9 mouse cellular contexts compared by ENCODE assay signal in the genomic region with DNA sequence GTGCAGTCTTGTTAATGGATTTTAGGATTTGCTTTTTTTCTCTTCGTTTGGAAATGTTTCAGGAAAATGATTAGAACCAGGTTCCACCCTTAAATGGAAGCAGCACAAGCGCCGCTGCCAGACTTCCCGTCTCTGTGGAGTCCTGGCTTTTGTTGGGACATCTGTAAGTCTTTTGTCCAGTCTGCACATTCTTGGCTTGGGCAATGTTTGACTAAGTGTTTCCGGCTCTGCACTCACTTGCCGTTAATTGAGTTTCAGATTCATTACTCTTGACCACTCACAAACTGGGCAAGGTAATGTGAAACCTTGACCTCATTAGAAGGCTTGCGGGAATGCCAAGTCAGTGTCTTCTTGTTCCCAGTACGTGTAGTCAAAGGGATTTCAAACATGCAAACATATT. TPM values are rescaled to one million over a fixed set of nuclear protein-coding genes. Genes with fewer than 3 reads are reported as not detected.
DNase-seq lines count a peak whose midpoint lies in the region; ATAC-seq lines count a peak whose summit lies in the region.
"Had no signal": no experiment of that assay in that cellular context is flagged by ENCODE, and none has a peak within 500 bp of the region (broad histone marks: within the 10 kb centered on the region; RNA-seq: fewer than 3 reads in every experiment).

No protein-coding gene starts in this region.

- no peaks in the 10 kb centered on the region for H3K9me3 ChIP-seq in heart, embryonic 11.5 days (replicated peaks; ENCODE audit: control insufficient read depth, low read length)
- H3K9me3 ChIP-seq in embryonic facial prominence, embryonic 15.5 days (replicated peaks): no peaks in the 10 kb centered on the region
- H3K9me3 ChIP-seq: neural tube, embryonic 12.5 days had no signal

- no peaks in the 10 kb centered on the region for H3K27me3 ChIP-seq in heart, embryonic 11.5 days (ENCODE audit: control insufficient read depth, insufficient read depth, low read length)
- H3K27me3 ChIP-seq in embryonic facial prominence, embryonic 15.5 days: no peaks in the 10 kb centered on the region
- H3K27me3 ChIP-seq: neural tube, embryonic 12.5 days had no signal

- H3K9ac ChIP-seq in heart, embryonic 11.5 days (ENCODE audit: low read depth, low read length): no peak overlapping the region
- no peak overlapping the region for H3K9ac ChIP-seq in embryonic facial prominence, embryonic 15.5 days
- H3K9ac ChIP-seq: neural tube, embryonic 12.5 days had no signal

- peak; percentile 23 to 44 for DNase-seq in heart, adult 18-20 months
- DNase-seq in kidney, adult 11 months: peak; percentile 88
- DNase-seq in lung, postnatal 14 days: peak; percentile 17
- no peak for DNase-seq in layer of hippocampus, postnatal 10 days (ENCODE audit: low spot score in 2 of 2)
- no peak for DNase-seq in layer of hippocampus, postnatal 14 days (ENCODE audit: low spot score in 2 of 2)
- DNase-seq in frontal cortex, postnatal 10 days (ENCODE audit: low spot score in 2 of 2): no peak

- no peak overlapping the region for H3K4me2 ChIP-seq in heart, embryonic 11.5 days
- peak overlapping the region; percentile 22; the same call in 1 of the 2 replicates for H3K4me2 ChIP-seq in embryonic facial prominence, embryonic 15.5 days (replicated peaks)
- H3K4me2 ChIP-seq: neural tube, embryonic 12.5 days had no signal

- no peak for ATAC-seq in heart, embryonic 11.5 days (replicated peaks; ENCODE audit: insufficient number of reproducible peaks, low FRiP score, low TSS enrichment)
- ATAC-seq in embryonic facial prominence, embryonic 15.5 days (ENCODE audit: insufficient number of reproducible peaks, low FRiP score, low TSS enrichment, low read depth): peak; percentile 78

- 67% methylated on average over 8 of the region's 8 CpGs for WGBS in heart, embryonic 11.5 days (ENCODE audit: insufficient replicate concordance)
- 24% methylated on average over 8 of the region's 8 CpGs for WGBS in embryonic facial prominence, embryonic 15.5 days

- no peak overlapping the region for H3K27ac ChIP-seq in heart, embryonic 11.5 days (ENCODE audit: low read depth, low read length)
- H3K27ac ChIP-seq in embryonic facial prominence, embryonic 15.5 days (replicated peaks): peak overlapping the region; percentile 65
- H3K27ac ChIP-seq: neural tube, embryonic 12.5 days had no signal

- H3K4me3 ChIP-seq in heart, embryonic 11.5 days (ENCODE audit: low read depth, low read length): no peak overlapping the region
- no peak overlapping the region for H3K4me3 ChIP-seq in embryonic facial prominence, embryonic 15.5 days (replicated peaks)
- H3K4me3 ChIP-seq: neural tube, embryonic 12.5 days had no signal

- H3K36me3 ChIP-seq in heart, embryonic 11.5 days (ENCODE audit: control insufficient read depth, insufficient read depth, low read length): peaks cover 8% of the 10 kb centered on the region
- H3K36me3 ChIP-seq in embryonic facial prominence, embryonic 15.5 days: peaks cover 24% of the 10 kb centered on the region

- 0 out of 2 replicates have a peak, but pooled peaks cover 2% of the 10 kb centered on the region for H3K4me1 ChIP-seq in heart, embryonic 11.5 days (ENCODE audit: control insufficient read depth, insufficient read depth, low read length)
- H3K4me1 ChIP-seq in embryonic facial prominence, embryonic 15.5 days: peaks cover 24% of the 10 kb centered on the region
- H3K4me1 ChIP-seq: neural tube, embryonic 12.5 days had no signal

RNA-seq across cellular contexts. Expression of gene Golga5, which starts 29.8 kb away (rescaled TPM):
- 10 to 100 TPM; 25.7 to 28.3 TPM for total RNA-seq in heart, adult 18-20 months (2021)
- polyA plus RNA-seq in heart, embryonic 11.5 days (2014; fragmentation: Nextera tagmentation; extraction: Ambion mirVana): 24.9 and 32.8 TPM in 2 replicates
- polyA plus RNA-seq in embryonic facial prominence, embryonic 15.5 days (2015; fragmentation: Nextera tagmentation; extraction: Ambion mirVana): 38.7 and 40.9 TPM in 2 replicates
- total RNA-seq in layer of hippocampus, postnatal 10 days (2021): 10 to 100 TPM; 22.5 to 25.1 TPM
- 10 to 100 TPM; 21.6 to 22.7 TPM for total RNA-seq in layer of hippocampus, postnatal 14 days (2021)

RNA-seq across cellular contexts. Expression of gene Chga, which starts 56.0 kb away (rescaled TPM):
- total RNA-seq in heart, adult 18-20 months (2021): not detected
- polyA plus RNA-seq in heart, embryonic 11.5 days (2014; fragmentation: Nextera tagmentation; extraction: Ambion mirVana): 0.27 TPM in 1 of 2 replicates, not detected in the other
- polyA plus RNA-seq in embryonic facial prominence, embryonic 15.5 days (2015; fragmentation: Nextera tagmentation; extraction: Ambion mirVana): 8.4 and 8.8 TPM in 2 replicates
- 100 to 1,000 TPM; 150 to 152 TPM for total RNA-seq in layer of hippocampus, postnatal 10 days (2021)
- 100 to 1,000 TPM; 151 to 154 TPM for total RNA-seq in layer of hippocampus, postnatal 14 days (2021)

RNA-seq across cellular contexts. Expression of gene Lgmn, which starts 59.1 kb away (rescaled TPM):
- 10 to 100 TPM; 60.6 to 61.5 TPM for total RNA-seq in heart, adult 18-20 months (2021)
- polyA plus RNA-seq in heart, embryonic 11.5 days (2014; fragmentation: Nextera tagmentation; extraction: Ambion mirVana): 108 and 128 TPM in 2 replicates
- 99.5 and 103 TPM in 2 replicates for polyA plus RNA-seq in embryonic facial prominence, embryonic 15.5 days (2015; fragmentation: Nextera tagmentation; extraction: Ambion mirVana)
- 100 to 1,000 TPM; 108 to 121 TPM for total RNA-seq in layer of hippocampus, postnatal 10 days (2021)
- total RNA-seq in layer of hippocampus, postnatal 14 days (2021): 100 to 1,000 TPM; 111 to 117 TPM

Comparison
In these comparisons a context has a peak if more than half of its experiments do, and no peak if none do; other contexts are left out.
1. DNase-seq: peak in heart, adult 18-20 months (2 of 2), kidney, adult 11 months (single experiment) and lung, postnatal 14 days (single experiment); none in layer of hippocampus, postnatal 10 days (0 of 2), layer of hippocampus, postnatal 14 days (0 of 2) and frontal cortex, postnatal 10 days (0 of 2).
2. RNA of gene Chga, which starts 56.0 kb away (total RNA-seq): 151 to 154 TPM in layer of hippocampus, postnatal 14 days and 150 to 152 TPM in layer of hippocampus, postnatal 10 days; not detected in heart, adult 18-20 months; every median in the first group is over 100 times any median in the second.